Mouse (Mus musculus) thymus, adult 2 months (tissue): Measurements from ENCODE around the gene Washc3.

Experiments
- CTCF ChIP-seq: fragments of 200-500 bp; IDR thresholded peaks from 2 replicates; pipeline ENCODE4 v1.5.1; 2012; ENCODE audit warnings: mild to moderate bottlenecking, control low read depth, low read length, moderate library complexity, borderline replicate concordance; ENCODE audit not compliant: control insufficient read depth, poor library complexity, insufficient read depth; ENCODE audit errors: extremely low read depth
- POLR2A ChIP-seq: fragments of 200-500 bp; IDR thresholded peaks from 2 replicates; pipeline ENCODE4 v1.6.1; 2012; ENCODE audit warnings: mild to moderate bottlenecking, low read length, control low read depth, moderate library complexity; ENCODE audit not compliant: control insufficient read depth, poor library complexity, insufficient read depth; ENCODE audit errors: extremely low read depth

DNA sequence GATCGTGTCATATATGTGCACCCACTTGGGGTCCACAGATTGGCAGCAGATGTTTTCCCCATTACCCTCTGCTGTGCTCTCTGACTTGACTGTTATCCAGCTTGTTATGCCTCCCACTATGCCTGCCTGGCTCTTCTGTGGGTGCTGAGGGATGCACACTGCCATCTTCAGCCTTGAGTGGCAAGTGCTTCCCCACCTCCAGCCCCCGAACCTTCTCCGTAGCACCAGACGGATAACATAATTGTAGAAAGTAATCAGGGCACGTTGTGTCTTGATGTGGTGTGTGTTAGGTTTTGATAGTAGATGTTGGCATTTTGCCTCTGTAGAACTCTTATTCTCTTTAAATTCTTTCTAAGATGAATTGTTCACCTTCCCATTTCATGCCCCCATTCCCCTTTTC is 11.8 kb downstream of the Washc3 start:
- TF ChIP-seq CTCF (no peak), POLR2A (no peak)
